Mouse (Mus musculus) ES-E14 (cell line): ENCODE measurements around the gene Gm20532.

Source experiments
- CHD2 ChIP-seq: IDR thresholded peaks from 2 replicates; pipeline ENCODE4 v1.6.1; 2014; ENCODE audit warnings: mild to moderate bottlenecking, low read depth, low read length, inconsistent platforms
- ZNF384 ChIP-seq: IDR thresholded peaks from 2 replicates; pipeline ENCODE4 v1.6.1; 2012; ENCODE audit warnings: low read depth, low read length, inconsistent platforms

- TF ChIP-seq ZNF384 (no peak), CHD2 (no peak)
These were observed 76.7 kb downstream of the Gm20532 start for GRCm38 (mm10) chr2:26663112-26663511.
